Mouse (Mus musculus) lung, postnatal 0 days (tissue): Measurements from ENCODE around the gene Ssu2.

Source experiments
- CTCF ChIP-seq: IDR thresholded peaks from 2 replicates; pipeline ENCODE4 v1.5.1; 2016; ENCODE audit warnings: antibody characterized with exemption, mild to moderate bottlenecking
- EP300 ChIP-seq: IDR thresholded peaks from 2 replicates; pipeline ENCODE4 v1.6.1; 2016; ENCODE audit warnings: antibody characterized with exemption, mild to moderate bottlenecking, control low read depth

DNA sequence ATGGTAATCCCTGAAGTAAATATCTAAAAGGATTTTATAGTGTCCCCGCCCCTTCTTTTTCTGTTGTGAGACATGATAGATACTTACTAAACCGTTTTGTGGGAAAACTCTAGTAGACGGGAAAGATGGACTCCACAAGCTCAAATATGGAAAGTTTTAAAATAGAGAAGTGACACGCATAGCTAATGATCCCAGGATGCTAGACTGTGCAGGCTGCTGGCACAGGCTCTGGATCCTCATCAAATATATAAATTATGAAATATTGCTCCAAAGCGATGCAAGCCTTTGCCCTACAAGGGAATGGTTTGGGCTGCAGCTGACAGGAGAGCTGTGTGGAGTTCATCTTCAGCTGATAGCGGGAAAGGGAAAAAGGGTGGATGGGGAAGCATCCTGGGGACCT is 50.2 kb downstream of the Ssu2 start:
- TF ChIP-seq CTCF (no peak), EP300 (no peak)
